Mouse (Mus musculus): ENCODE measurements around the gene Zar1l.

Gene Zar1l

DNA sequence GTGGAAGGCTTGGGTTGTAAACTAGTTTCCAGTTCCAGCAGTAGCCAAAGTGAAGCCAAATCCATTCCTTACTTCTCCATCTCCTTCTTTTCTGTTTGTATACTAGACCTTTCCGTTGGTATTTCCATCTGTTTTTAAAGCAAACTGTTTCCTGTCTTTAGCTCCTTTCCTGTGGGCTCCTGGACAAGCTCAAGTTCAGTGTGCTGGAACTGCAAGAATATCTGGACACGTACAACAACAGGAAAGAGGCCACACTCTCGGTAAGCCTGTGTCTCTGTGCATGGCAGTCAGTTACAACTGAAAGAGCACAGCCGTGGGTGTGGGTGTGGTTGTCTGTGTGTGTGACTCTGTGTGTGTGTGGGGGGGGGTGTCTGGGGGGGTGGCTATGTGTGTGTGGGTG is 39.4 kb downstream of the Zar1l start:
- DNase-seq (ENCODE audit: low spot score) = no peak

DNA sequence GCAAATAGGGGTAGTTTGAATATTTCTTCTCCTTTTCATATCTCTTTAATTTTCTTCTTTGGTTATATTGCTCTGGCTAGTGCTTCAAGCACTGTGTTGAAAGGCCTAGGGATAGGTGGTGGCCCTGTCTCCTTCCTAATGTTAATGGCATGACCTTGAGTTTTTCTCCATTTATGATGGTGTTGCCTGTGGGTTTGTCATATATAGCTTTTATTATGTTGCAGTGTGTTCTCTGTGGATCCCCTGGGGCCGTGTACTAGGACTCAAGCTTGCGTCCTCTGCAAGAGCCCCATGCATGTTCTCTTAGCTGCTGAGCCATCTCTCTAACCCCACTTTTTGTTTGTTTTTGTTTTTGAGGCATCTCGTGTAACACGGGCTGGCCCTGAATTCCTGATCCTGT is 40.6 kb downstream of the Zar1l start:
- no peak for DNase-seq (ENCODE audit: low spot score)

DNA sequence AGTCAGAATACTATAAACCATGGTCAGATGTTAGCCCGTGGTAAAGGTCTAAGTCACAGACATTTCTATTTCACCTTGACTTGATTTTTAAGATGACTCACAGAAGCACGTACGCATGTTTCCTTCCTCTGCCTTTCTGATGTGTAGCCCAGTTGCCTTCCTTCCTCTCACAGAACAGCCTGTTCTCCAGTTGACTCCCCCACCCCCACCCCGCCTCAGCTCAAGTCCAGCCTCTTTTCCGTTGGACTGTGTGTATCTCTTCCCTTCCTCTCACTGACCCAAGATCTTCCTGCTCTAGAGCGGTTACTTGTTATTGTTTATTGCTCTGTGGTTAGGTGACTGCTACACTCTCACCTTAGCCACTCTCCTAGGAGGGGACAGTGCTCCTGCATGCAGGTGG is 49.5 kb downstream of the Zar1l start:
- no peak for DNase-seq (ENCODE audit: low spot score)

DNA sequence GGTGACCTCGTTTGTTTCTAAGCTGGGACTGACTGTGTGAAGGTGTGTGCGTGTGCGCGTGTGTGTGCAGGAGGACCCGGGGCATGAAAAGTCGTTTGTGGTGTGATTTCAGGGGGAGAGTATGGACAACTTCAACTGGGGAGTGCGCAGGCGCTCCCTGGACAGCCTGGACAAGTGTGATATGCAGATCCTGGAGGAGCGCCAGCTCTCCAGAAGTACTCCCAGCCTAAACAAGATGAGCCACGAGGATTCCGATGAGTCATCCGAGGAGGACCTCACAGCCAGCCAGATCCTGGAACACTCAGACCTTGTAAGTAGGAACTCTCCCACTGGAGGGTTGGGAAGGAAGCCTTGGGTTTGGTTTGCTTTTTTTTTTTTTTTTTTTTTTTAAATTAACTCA is 51.8 kb downstream of the Zar1l start:
- DNase-seq (ENCODE audit: low spot score) = peak; percentile 55

DNA sequence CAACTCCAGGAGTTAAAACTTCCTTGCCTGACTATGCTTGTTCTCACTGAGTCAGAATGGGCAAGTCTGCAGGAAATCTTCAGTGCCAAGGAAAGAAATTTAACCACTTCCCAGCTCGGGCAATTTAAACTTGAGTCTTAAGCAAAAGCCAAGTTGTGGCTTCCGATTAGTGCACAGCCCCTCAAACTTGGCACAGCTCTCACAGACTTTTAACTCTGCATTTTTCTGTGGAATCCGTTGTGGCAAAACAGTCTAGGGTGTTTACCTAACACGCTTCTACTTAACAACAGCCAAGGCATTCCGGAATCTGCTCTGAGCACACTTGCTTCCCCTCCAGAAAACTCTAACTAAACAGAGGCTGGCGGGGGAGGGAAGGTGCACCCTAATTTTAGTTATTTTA is 52.7 kb downstream of the Zar1l start:
- DNase-seq (ENCODE audit: low spot score) = no peak

DNA sequence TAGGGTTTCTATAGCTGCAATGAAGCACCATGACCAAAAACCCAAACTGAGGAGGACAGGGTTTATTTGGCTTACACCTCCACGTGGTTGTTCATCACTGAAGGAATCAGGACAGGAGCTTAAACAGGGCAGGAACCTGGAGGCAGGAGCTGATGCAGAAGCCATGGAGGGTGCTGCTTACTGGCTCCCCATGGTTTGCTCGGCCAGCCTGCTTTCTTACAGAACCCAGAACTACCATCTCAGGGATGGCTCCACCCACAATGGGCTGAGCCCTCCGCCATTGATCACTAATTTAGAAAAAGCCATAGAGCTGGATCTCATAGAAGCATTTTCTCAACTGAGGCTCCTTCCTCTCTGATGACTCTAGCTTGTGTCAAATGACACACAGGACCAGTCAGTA is 53.2 kb downstream of the Zar1l start:
- no peak for DNase-seq (ENCODE audit: low spot score)

DNA sequence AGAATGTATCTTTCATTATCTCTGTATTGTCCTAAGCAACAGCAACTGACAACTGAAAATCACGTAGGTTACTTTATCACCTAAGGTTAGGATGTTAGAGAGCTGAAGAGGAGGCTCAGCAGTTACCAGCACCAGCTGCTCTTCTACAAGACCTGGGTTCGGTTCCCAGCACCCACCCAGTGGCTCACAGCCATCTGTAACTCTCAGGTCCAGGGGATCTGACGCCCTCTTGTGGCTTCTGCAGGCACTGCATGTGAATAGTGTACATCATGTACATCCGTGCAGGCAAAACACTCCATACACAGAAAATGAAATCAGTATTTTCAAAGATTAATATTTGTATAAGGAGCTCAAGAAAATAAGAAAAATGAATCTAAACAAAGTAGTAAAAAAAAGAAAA is 58.2 kb downstream of the Zar1l start:
- DNase-seq (ENCODE audit: low spot score) = no peak

DNA sequence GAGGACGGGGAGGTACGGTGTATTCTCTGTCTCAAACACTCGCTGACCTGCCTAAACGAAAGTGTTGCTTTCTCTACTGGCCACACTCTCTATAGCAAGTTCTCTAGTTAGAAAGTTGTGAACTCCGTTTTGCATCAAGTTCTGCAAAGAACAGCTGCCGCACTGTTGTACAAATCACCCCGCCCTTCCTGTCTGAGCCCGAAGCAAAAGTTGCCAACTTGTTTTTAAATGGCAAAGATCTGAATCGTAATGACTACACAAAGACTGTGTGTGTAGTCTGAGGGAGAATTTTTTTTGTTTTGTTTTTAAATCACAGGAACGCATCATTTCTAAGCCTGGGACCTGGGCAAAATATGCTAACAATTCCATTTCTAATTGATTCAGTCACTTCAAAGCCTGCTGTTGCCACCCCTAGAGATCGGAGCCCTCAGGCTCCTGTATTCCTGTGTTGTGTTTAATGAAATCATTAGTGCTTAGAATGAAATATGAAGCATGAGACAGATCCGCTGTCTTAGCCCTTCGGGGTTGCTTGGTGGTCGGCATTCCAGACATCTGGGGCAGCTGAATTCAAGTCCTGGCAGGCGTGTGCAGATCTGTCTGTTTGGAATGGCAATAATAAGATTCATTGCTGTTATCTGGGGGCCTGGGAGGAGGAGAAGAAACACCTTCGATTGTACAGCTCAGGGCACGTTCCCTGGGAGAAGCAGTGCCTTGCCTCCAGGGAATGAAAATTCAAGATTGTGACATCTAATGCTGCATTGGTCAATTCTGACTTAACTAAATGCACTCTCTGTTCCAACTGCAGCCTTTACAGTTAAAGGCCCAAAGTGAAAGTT is 59.8 kb downstream of the Zar1l start:
- no peak for DNase-seq (ENCODE audit: low spot score)

DNA sequence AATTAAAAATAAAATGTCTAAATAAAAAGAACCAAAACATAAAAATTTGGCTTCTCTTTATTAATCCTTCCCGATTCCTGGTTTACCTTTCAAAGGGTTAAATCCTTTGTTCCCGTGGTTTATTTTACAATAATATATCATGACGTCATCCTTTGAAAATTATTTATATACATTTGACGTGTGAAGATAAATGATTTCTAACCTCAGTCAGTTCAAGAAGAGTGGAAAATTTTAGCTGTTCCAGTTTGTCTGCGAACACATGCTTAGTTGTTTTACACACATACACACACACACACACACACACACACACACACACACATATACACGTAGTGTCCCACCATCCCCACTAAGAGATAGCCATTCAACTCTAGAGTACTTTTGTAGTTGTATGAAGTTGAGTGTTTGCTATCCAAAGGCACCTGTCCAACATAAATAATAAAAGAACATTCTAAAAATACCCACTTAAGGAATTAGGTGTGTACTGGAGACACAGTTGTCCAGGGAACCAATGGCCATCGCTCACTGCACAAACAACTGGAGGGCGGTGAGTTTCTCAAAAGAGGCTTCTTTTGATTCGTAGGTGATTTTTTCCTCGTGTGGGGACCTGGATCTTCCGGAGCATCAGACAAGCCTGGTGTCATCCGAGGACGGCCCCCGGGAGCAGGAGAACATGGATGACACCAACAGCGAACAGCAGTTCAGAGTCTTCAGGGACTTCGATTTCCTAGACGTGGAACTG is 60.6 kb downstream of the Zar1l start:
- no peak for DNase-seq (ENCODE audit: low spot score)
